Mouse (Mus musculus): Measurements from ENCODE around the gene Crip1. TPM values are rescaled to one million over a fixed set of nuclear protein-coding genes. Genes with fewer than 3 reads are reported as not detected.

Gene Crip1
- polyA plus RNA-seq, 1 experiment from 2014 or later: 80.0 TPM

DNA sequence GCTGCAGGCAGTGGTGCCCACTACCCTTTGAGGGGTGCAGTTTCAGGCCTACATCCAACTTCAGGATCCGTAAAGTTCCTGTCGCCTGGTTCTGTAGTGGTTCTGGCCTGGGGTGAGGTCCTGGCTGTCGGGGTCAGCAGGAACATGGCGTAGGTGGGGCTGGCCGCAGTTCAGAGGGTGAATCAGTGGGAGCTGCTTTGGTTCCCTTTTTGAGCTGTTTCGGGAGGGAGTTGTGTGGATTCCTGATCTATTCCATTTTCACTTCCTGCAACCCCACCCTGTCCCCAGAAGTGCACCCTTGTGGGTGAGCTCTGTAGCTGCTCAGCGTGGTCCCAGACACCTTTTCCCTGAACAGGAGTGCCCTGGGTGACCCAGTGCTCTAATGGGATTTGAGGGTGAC, 7.9 kb downstream of the Crip1 start:
- WGBS: 89% methylated on average over 7 of the region's 7 CpGs
- peaks cover 12% of the 10 kb centered on the region for H3K36me3 ChIP-seq
- H3K27me3 ChIP-seq (ENCODE audit: low read depth, poor library complexity, severe bottlenecking): peaks cover 63% of the 10 kb centered on the region
- no peak overlapping the region for H3K27ac ChIP-seq (replicated peaks)
- no peak for DNase-seq (ENCODE audit: low spot score)
- no peak overlapping the region for H3K4me3 ChIP-seq
- H3K9me3 ChIP-seq (replicated peaks): no peaks in the 10 kb centered on the region
- H3K4me1 ChIP-seq: peaks cover 53% of the 10 kb centered on the region

DNA sequence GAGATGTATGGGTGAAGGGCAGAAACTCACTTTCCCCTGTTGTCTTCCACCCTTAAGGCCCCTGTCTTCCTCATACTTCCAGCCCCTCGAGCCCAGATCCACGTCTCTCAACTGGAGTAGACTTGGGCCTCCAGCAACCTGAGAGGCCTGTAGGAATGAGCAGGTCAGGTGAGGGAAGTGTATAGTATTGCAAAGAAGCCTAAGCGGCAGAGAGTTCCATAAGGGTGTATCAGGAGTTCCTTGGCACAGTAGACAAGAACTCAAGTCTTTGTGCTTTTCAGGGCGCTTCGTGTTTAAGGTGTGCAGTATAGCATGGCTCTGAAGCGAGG, 8.6 kb downstream of the Crip1 start:
- peak overlapping the region; percentile 72 for H3K4me3 ChIP-seq
- peaks cover 55% of the 10 kb centered on the region for H3K27me3 ChIP-seq (ENCODE audit: low read depth, poor library complexity, severe bottlenecking)
- peak overlapping the region; percentile 79; the same call in 1 of the 2 replicates for H3K27ac ChIP-seq (replicated peaks)
- DNase-seq (ENCODE audit: low spot score): no peak
- 84% methylated on average over 6 of the region's 6 CpGs for WGBS
- H3K9me3 ChIP-seq (replicated peaks): no peaks in the 10 kb centered on the region
- peaks cover 46% of the 10 kb centered on the region for H3K4me1 ChIP-seq
- H3K36me3 ChIP-seq: peaks cover 14% of the 10 kb centered on the region

DNA sequence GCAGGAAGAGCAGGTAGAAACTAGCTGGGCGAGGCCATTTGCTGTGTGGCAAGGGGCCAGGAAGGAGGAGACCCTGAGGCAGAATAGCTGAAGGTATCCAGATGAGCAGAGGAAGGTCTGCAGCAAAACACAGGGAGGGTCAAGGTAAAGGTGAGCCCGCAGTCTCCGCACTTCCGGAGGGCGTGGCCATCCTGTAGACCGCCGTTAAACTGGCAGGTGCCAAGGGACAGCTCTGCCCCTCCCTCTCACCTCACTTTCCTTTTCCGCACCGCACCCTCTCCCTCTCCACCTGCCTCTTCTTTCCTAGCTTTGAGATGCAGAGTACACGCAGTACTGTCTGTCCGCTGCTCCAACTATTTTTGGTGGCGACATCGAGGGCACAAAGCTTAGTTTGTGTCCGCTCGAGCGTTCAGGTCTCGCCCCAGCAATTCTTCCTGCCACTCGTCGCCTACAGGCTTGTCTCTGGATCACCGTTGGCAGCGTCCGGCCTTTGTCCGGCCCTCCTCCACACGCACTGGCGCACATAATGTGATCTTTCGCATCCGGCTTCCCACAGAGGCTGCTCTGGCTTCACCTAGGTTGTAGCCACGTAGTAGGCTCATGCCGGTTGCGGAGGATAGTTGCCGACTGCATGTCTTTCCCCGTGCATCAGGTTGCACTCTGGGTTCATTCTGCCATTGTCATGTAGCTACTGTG, 9.1 kb downstream of the Crip1 start:
- Histone ChIP-seq H3K27ac (replicated peaks) (peak overlapping the region; percentile 79), H3K9me3 (replicated peaks) (no peaks in the 10 kb centered on the region), H3K4me1 (peaks cover 46% of the 10 kb centered on the region), H3K27me3 (ENCODE audit: low read depth, poor library complexity, severe bottlenecking) (peaks cover 50% of the 10 kb centered on the region), H3K36me3 (peaks cover 19% of the 10 kb centered on the region), H3K4me3 (peak overlapping the region; percentile 72)
- peak; percentile 68 for DNase-seq (ENCODE audit: low spot score)
- 4% methylated on average over 32 of the region's 32 CpGs for WGBS

DNA sequence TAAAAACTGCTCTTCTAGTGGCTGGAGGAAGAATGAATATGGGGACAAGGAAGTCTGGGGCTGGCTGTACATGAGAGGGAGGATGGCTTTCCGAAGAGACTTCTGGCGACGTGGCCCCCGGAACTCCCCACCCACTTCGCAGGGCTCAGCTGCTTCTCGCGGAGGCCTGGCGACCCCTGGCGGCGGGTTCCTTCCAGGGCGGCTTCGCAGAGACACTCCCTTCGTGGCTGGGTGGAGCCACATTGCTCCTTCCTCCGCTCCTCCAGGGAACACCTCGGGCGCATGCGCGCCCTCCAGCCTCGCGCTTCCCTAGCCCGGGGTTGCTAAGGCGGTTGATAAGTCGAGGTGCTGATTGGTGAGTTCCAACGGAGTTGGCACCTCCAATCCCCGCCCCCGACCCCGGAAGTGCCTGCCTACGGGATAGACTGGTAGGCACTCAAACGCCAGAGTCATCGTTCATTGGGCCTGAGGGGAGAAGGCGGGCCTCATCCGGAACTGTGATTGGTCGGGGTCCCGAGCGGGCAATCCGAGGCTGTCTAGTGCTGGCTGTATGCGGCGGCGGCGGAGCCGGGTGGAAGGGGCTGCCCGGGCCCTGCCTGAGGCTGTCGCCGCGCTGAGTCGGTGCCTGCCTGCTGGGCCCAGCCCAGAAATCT, 9.9 kb downstream of the Crip1 start, which contains the start of gene Tedc1:
Tedc1 (plus strand) TSS at position 535 of the 653 bp plus-strand sequence.
- H3K4me3 ChIP-seq: peak within 1 kb of the TSS; percentile 72
- peaks cover 45% of the 10 kb centered on the region for H3K4me1 ChIP-seq
- peaks cover 26% of the 10 kb centered on the region for H3K36me3 ChIP-seq
- under 1% methylated on average over 46 of the region's 46 CpGs for WGBS
- H3K27ac ChIP-seq (replicated peaks): peak within 1 kb of the TSS; percentile 81
- peaks cover 42% of the 10 kb centered on the region for H3K27me3 ChIP-seq (ENCODE audit: low read depth, poor library complexity, severe bottlenecking)
- peak; percentile 99 for DNase-seq (ENCODE audit: low spot score)
- no peaks in the 10 kb centered on the region for H3K9me3 ChIP-seq (replicated peaks)

DNA sequence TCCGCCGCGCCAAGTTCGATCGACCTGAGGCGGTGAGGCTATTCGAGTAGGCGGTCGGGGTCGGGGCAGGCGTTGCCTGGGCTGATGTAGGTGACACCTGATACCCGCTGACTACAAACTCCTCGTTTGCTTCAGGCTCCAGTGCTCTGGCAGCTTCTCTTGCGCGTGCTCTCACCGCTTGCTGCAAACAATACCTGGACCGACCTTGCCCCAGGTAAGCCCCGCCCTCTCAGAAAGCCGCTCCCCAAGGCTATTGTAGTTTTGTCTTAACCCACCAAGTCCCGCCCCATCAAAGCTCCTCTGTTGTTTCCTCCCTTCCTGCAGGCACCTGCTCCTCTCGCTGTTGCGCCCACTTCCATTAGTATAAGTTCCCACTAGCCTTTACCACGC, 10.4 kb downstream of the Crip1 start:
- H3K36me3 ChIP-seq: peaks cover 31% of the 10 kb centered on the region
- WGBS: under 1% methylated on average over 23 of the region's 23 CpGs
- H3K9me3 ChIP-seq (replicated peaks): no peaks in the 10 kb centered on the region
- H3K4me1 ChIP-seq: peaks cover 40% of the 10 kb centered on the region
- DNase-seq (ENCODE audit: low spot score): no peak
- peaks cover 37% of the 10 kb centered on the region for H3K27me3 ChIP-seq (ENCODE audit: low read depth, poor library complexity, severe bottlenecking)
- H3K4me3 ChIP-seq: peak overlapping the region; percentile 72
- peak overlapping the region; percentile 81 for H3K27ac ChIP-seq (replicated peaks)

DNA sequence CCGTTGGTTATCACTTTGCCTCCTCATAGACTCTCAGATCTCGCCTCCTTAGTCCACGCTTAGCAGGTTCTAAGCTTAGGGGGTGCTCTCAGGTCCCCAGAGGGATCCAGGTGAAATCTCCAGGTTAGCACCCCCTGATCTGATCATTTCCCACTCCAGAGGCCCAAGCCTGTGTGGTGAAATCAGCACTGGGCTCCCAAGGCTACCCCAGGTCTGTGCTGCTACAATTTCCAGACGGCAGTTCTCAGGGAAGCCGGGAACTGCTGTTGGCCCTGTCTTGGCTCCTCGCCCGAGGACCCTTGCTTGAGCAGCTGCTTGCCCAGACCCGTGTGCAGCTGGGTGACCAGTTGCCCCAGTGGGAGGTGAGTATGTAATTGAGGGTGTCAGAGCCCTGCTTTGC, 10.9 kb downstream of the Crip1 start:
- peak overlapping the region; percentile 81 for H3K27ac ChIP-seq (replicated peaks)
- WGBS: 41% methylated on average over 8 of the region's 8 CpGs

DNA sequence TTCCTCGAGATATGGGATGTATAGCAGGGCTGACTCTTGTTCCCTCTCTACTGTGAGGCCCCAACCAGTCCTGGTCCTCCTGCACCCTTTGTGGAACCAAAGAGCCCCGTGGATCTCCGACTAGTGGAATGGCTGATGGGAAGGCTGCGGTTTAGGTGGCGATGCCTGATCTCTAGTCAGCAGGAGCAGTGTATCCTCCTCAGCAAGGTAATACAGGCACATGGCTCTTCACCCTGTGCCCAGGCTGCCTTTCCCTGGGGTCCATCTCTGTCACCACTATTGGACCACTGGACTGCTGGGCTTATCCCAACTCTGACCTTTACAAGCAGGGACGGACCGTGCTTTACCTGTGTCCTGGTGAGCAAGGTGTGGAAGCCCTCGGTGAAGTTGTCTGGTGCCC, 11.4 kb downstream of the Crip1 start:
- no peak for DNase-seq (ENCODE audit: low spot score)
- H3K4me1 ChIP-seq: peaks cover 30% of the 10 kb centered on the region
- H3K4me3 ChIP-seq: peak overlapping the region; percentile 72
- no peaks in the 10 kb centered on the region for H3K9me3 ChIP-seq (replicated peaks)
- H3K27me3 ChIP-seq (ENCODE audit: low read depth, poor library complexity, severe bottlenecking): peaks cover 27% of the 10 kb centered on the region
- peaks cover 41% of the 10 kb centered on the region for H3K36me3 ChIP-seq
- 93% methylated on average over 8 of the region's 8 CpGs for WGBS
- no peak overlapping the region for H3K27ac ChIP-seq (replicated peaks)

More for the DNA sequence above, 10.9 kb downstream of the Crip1 start:
- peak overlapping the region; percentile 72 for H3K4me3 ChIP-seq
- H3K9me3 ChIP-seq (replicated peaks): no peaks in the 10 kb centered on the region
- H3K4me1 ChIP-seq: peaks cover 35% of the 10 kb centered on the region
- H3K27me3 ChIP-seq (ENCODE audit: low read depth, poor library complexity, severe bottlenecking): peaks cover 32% of the 10 kb centered on the region
- no peak for DNase-seq (ENCODE audit: low spot score)
- peaks cover 36% of the 10 kb centered on the region for H3K36me3 ChIP-seq

DNA sequence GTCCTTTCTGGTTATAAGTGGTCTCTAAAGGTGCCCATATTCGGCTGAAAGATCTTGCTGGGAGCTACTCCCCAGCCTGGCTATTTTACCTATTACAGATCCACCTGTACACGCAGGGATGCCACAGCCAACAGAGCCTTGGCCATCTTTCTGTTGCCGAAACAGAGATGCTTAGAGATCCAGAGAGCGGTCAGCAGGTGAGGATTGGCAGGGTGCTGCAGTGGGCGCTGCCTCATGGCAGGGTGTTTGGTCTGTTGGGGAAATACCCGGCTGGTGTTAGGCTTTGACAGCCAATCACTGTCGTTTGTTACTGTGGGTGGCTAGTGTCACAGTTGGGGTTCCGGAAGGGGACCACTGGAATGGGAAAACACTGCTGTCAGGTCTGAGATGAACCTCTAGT, 11.9 kb downstream of the Crip1 start:
- Histone ChIP-seq H3K4me3 (no peak overlapping the region), H3K36me3 (peaks cover 46% of the 10 kb centered on the region), H3K27ac (replicated peaks) (no peak overlapping the region), H3K9me3 (replicated peaks) (no peaks in the 10 kb centered on the region), H3K27me3 (ENCODE audit: low read depth, poor library complexity, severe bottlenecking) (peaks cover 23% of the 10 kb centered on the region), H3K4me1 (peaks cover 28% of the 10 kb centered on the region)
- 94% methylated on average over 8 of the region's 8 CpGs for WGBS
- no peak for DNase-seq (ENCODE audit: low spot score)

DNA sequence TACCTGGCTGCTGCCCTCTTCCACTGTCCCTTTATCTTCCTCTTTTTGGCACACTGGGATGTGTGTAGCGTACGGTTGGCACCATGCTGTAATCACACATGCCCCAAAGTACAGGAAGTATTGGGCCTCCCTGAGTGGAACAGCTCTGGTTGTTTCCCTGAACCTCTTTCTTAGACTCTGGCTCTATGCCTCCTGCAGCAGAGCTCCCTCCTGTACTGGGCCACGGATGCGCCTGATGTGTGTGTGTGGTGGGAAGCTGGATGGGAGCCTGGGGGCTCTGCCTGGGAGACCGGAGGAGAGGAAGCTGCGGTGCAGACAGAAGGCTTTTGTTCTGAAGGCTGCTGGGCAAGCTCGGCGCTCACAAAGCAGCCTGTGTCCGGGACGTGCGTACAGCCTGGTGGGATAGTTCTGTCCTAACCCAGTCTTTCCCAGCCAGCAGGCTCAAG, 17.5 kb downstream of the Crip1 start:
- H3K4me1 ChIP-seq: no peaks in the 10 kb centered on the region
- no peak overlapping the region for H3K27ac ChIP-seq (replicated peaks)
- H3K27me3 ChIP-seq (ENCODE audit: low read depth, poor library complexity, severe bottlenecking): no peaks in the 10 kb centered on the region
- peaks cover 55% of the 10 kb centered on the region for H3K36me3 ChIP-seq
- WGBS: 90% methylated on average over 11 of the region's 11 CpGs
- H3K9me3 ChIP-seq (replicated peaks): no peaks in the 10 kb centered on the region
- no peak overlapping the region for H3K4me3 ChIP-seq
- DNase-seq (ENCODE audit: low spot score): no peak

DNA sequence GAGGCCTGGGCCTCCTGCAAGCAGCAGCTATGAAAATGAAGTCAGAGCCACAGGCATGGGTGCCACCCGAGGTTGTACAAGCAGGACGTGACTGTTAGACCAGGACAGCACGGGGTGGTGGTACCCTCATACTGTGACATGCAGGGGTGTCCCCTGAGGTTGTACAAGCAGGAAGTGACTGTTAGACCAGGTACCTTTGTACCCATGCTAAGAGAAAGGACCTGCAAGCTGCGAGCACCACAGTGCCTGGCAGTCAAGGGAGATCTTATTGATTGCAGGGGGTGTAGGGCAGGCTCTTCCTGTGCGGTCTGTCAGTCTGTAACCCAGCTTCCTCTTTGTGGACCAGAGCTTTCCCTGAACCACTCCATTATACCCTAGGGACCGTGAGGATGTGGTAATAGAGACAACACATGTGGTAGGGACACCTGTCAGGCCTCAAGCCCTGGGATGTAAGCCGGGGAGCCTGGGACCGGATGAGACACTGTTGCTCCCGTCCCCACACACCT, 22.0 kb downstream of the Crip1 start:
- no peak for DNase-seq (ENCODE audit: low spot score)
- no peaks in the 10 kb centered on the region for H3K4me1 ChIP-seq
- H3K27me3 ChIP-seq (ENCODE audit: low read depth, poor library complexity, severe bottlenecking): no peaks in the 10 kb centered on the region
- 86% methylated on average over 9 of the region's 9 CpGs for WGBS
- peaks cover 20% of the 10 kb centered on the region for H3K36me3 ChIP-seq
- H3K9me3 ChIP-seq (replicated peaks): no peaks in the 10 kb centered on the region
- H3K4me3 ChIP-seq: no peak overlapping the region
- H3K27ac ChIP-seq (replicated peaks): no peak overlapping the region

DNA sequence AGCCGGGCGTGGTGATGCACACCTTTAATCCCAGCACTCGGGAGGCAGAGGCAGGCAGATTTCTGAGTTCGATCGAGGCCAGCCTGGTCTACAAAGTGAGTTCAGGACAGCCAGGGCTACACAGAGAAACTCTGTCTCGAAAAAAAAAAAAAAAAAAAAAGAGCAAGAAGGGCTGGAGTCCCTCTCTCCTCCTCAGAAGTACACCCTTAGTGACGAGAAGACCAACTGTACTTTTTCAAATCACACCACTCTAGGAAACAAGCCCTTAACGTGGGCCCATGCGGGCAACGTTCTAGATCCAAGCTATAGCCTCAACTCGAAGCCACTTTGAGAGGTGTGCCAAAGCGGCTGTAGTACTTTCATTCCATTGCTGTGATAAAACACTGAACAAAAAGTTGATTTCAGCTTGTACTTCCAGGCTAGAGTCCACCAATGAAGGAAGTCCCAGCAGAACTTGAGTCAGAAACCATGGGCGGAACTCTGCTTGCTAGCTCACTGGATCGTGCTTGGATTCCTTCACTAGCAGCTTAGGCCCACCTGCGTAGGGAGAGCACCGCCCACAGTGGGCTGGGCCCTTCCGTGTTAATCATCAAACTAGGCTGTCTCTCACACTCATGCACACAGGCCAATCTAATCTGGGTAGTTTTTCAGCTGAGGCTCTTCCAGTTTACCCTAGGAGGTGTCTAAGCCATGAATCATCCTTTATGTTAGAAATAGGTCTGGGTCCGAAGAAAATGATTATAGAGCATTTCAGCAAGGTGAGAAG, 31.0 kb downstream of the Crip1 start:
- no peak for DNase-seq (ENCODE audit: low spot score)
- 87% methylated on average over 18 of the region's 18 CpGs for WGBS
- H3K27ac ChIP-seq (replicated peaks): no peak overlapping the region
- no peaks in the 10 kb centered on the region for H3K4me1 ChIP-seq
- H3K36me3 ChIP-seq: no peaks in the 10 kb centered on the region
- no peaks in the 10 kb centered on the region; the same call in 1 of the 2 replicates for H3K9me3 ChIP-seq (replicated peaks)
- H3K4me3 ChIP-seq: no peak overlapping the region
- no peaks in the 10 kb centered on the region for H3K27me3 ChIP-seq (ENCODE audit: low read depth, poor library complexity, severe bottlenecking)

DNA sequence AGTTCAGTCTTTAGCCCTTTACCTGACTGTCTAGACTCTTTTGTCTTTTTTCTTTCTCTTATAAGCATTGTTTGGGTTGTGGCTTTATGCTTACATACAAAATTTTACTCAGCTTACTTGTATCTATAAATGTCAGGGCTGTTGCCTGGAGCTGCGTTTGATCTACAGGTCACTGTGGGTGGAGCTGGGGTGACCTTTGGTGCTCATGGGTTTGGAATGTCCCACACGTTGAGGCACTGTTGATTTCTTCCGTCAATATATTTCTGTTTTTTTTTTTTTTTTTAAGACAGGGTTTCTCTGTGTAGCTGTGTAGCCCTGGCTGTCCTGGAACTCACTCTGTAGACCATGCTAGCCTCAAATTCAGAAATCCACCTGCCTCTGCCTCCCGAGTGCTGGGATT, 34.9 kb downstream of the Crip1 start:
- H3K27me3 ChIP-seq (ENCODE audit: low read depth, poor library complexity, severe bottlenecking): peaks cover 17% of the 10 kb centered on the region
- 74% methylated on average over 4 of the region's 4 CpGs for WGBS
- no peak for DNase-seq (ENCODE audit: low spot score)
- peaks cover 11% of the 10 kb centered on the region for H3K4me1 ChIP-seq
- H3K27ac ChIP-seq (replicated peaks): no peak overlapping the region
- H3K4me3 ChIP-seq: no peak overlapping the region
- no peaks in the 10 kb centered on the region for H3K36me3 ChIP-seq
- H3K9me3 ChIP-seq (replicated peaks): no peaks in the 10 kb centered on the region; the same call in 1 of the 2 replicates
